Mouse (Mus musculus): ENCODE results near the gene Zscan18. TPM values are rescaled to one million over a fixed set of nuclear protein-coding genes. Genes with fewer than 3 reads are reported as not detected.

The Zscan18 gene
- 5.6 and 6.6 TPM in 2 replicates for polyA plus RNA-seq (2014; fragmentation: Nextera tagmentation; extraction: Ambion mirVana)

GRCm38 (mm10) chr7:12802866-12803726 lies at the start of gene Zscan18:
Zscan18 (minus strand) TSS chr7:12803635.
- Histone ChIP-seq H3K27me3 (ENCODE audit: control insufficient read depth, insufficient read depth, low read length) (no peaks in the 10 kb centered on the region), H3K4me1 (ENCODE audit: control insufficient read depth in 2 of 2, insufficient read depth in 2 of 2, low read length in 2 of 2) (peaks cover 4 to 11% of the 10 kb centered on the region in 2 experiments; a peak in 2 of 4 replicates), H3K9me3 (ENCODE audit: control insufficient read depth, low read length) (peaks cover 3% of the 10 kb centered on the region), H3K4me3 (ENCODE audit: control insufficient read depth in 1 of 2, insufficient read depth in 1 of 2, low read depth in 1 of 2, low read length in 2 of 2) (peak within 1 kb of the TSS; percentile 52 to 71), H3K36me3 (ENCODE audit: control insufficient read depth, insufficient read depth, low read length) (peaks cover 23% of the 10 kb centered on the region), H3K9ac (ENCODE audit: low read length) (peak within 1 kb of the TSS; percentile 82), H3K27ac (replicated peaks in 1 of 2; ENCODE audit: control insufficient read depth in 1 of 2, insufficient read depth in 1 of 2, low read depth in 2 of 2, low read length in 2 of 2) (peak within 1 kb of the TSS; percentile 65 to 71), H3K4me2 (ENCODE audit: low read length) (peak within 1 kb of the TSS; percentile 70)
- WGBS = 8% methylated on average over 31 of the region's 31 CpGs
- peak; percentile 79 for ATAC-seq (ENCODE audit: insufficient number of reproducible peaks, insufficient read depth, low FRiP score, low read depth)

GRCm38 (mm10) chr7:12835779-12836178 lies 32.3 kb upstream of the Zscan18 start:
- WGBS = 92% methylated on average over 4 of the region's 4 CpGs
- peaks cover 42% of the 10 kb centered on the region for H3K9me3 ChIP-seq (ENCODE audit: control insufficient read depth, low read length)
- H3K27ac ChIP-seq (replicated peaks in 1 of 2; ENCODE audit: control insufficient read depth in 1 of 2, insufficient read depth in 1 of 2, low read depth in 2 of 2, low read length in 2 of 2) = no peak overlapping the region
- no peak for ATAC-seq (ENCODE audit: insufficient number of reproducible peaks, insufficient read depth, low FRiP score, low read depth)
- peak overlapping the region; percentile 68 for H3K4me2 ChIP-seq (ENCODE audit: low read length)
- peak overlapping the region; percentile 50 to 70; a peak in 3 of 4 replicates for H3K4me3 ChIP-seq (ENCODE audit: control insufficient read depth in 1 of 2, insufficient read depth in 1 of 2, low read depth in 1 of 2, low read length in 2 of 2)
- peaks cover 47% of the 10 kb centered on the region for H3K36me3 ChIP-seq (ENCODE audit: control insufficient read depth, insufficient read depth, low read length)
- no peak overlapping the region for H3K9ac ChIP-seq (ENCODE audit: low read length)
- H3K4me1 ChIP-seq (ENCODE audit: control insufficient read depth in 2 of 2, insufficient read depth in 2 of 2, low read length in 2 of 2) = 0 out of 4 replicates have a peak, but pooled peaks cover 0 to 2% of the 10 kb centered on the region in 2 experiments
- H3K27me3 ChIP-seq (ENCODE audit: control insufficient read depth, insufficient read depth, low read length) = no peaks in the 10 kb centered on the region

GRCm38 (mm10) chr7:12835193-12835671 lies 31.8 kb upstream of the Zscan18 start:
- Histone ChIP-seq H3K27me3 (ENCODE audit: control insufficient read depth, insufficient read depth, low read length) (no peaks in the 10 kb centered on the region), H3K36me3 (ENCODE audit: control insufficient read depth, insufficient read depth, low read length) (peaks cover 42% of the 10 kb centered on the region), H3K4me1 (ENCODE audit: control insufficient read depth in 2 of 2, insufficient read depth in 2 of 2, low read length in 2 of 2) (0 out of 4 replicates have a peak, but pooled peaks cover 0 to 2% of the 10 kb centered on the region in 2 experiments), H3K4me3 (ENCODE audit: control insufficient read depth in 1 of 2, insufficient read depth in 1 of 2, low read depth in 1 of 2, low read length in 2 of 2) (peak overlapping the region; percentile 50 to 70), H3K4me2 (ENCODE audit: low read length) (peak overlapping the region; percentile 68), H3K9me3 (ENCODE audit: control insufficient read depth, low read length) (peaks cover 37% of the 10 kb centered on the region), H3K9ac (ENCODE audit: low read length) (peak overlapping the region; percentile 67), H3K27ac (replicated peaks in 1 of 2; ENCODE audit: control insufficient read depth in 1 of 2, insufficient read depth in 1 of 2, low read depth in 2 of 2, low read length in 2 of 2) (peak overlapping the region; percentile 18 to 74; a peak in 3 of 4 replicates)
- WGBS = 40% methylated on average over 13 of the region's 13 CpGs
- ATAC-seq (ENCODE audit: insufficient number of reproducible peaks, insufficient read depth, low FRiP score, low read depth) = no peak

GRCm38 (mm10) chr7:12834162-12835120 lies 31.0 kb upstream of the Zscan18 start, which contains the start of gene Zfp110:
Zfp110 (plus strand) TSS chr7:12834761.
- H3K27me3 ChIP-seq (ENCODE audit: control insufficient read depth, insufficient read depth, low read length) = no peaks in the 10 kb centered on the region
- peak within 1 kb of the TSS; percentile 63 to 74 for H3K27ac ChIP-seq (replicated peaks in 1 of 2; ENCODE audit: control insufficient read depth in 1 of 2, insufficient read depth in 1 of 2, low read depth in 2 of 2, low read length in 2 of 2)
- H3K4me3 ChIP-seq (ENCODE audit: control insufficient read depth in 1 of 2, insufficient read depth in 1 of 2, low read depth in 1 of 2, low read length in 2 of 2) = peak within 1 kb of the TSS; percentile 50 to 70
- H3K36me3 ChIP-seq (ENCODE audit: control insufficient read depth, insufficient read depth, low read length) = peaks cover 35% of the 10 kb centered on the region
- peaks cover 31% of the 10 kb centered on the region for H3K9me3 ChIP-seq (ENCODE audit: control insufficient read depth, low read length)
- peak within 1 kb of the TSS; percentile 67 for H3K9ac ChIP-seq (ENCODE audit: low read length)
- 0 out of 4 replicates have a peak, but pooled peaks cover 0 to 2% of the 10 kb centered on the region in 2 experiments for H3K4me1 ChIP-seq (ENCODE audit: control insufficient read depth in 2 of 2, insufficient read depth in 2 of 2, low read length in 2 of 2)
- peak; percentile 95 for ATAC-seq (ENCODE audit: insufficient number of reproducible peaks, insufficient read depth, low FRiP score, low read depth)
- 4% methylated on average over 47 of the region's 47 CpGs for WGBS
- H3K4me2 ChIP-seq (ENCODE audit: low read length) = peak within 1 kb of the TSS; percentile 68

GRCm38 (mm10) chr7:12818521-12819295 lies 15.3 kb upstream of the Zscan18 start, which contains the start of gene Zfp329:
Zfp329 (minus strand) TSS chr7:12818858.
- H3K9ac ChIP-seq (ENCODE audit: low read length) = peak within 1 kb of the TSS; percentile 94

GRCm38 (mm10) chr7:12815566-12815965 lies 12.1 kb upstream of the Zscan18 start:
- H3K36me3 ChIP-seq (ENCODE audit: control insufficient read depth, insufficient read depth, low read length) = peaks cover 31% of the 10 kb centered on the region
- peaks cover 32% of the 10 kb centered on the region for H3K9me3 ChIP-seq (ENCODE audit: control insufficient read depth, low read length)
- no peak overlapping the region for H3K27ac ChIP-seq (replicated peaks in 1 of 2; ENCODE audit: control insufficient read depth in 1 of 2, insufficient read depth in 1 of 2, low read depth in 2 of 2, low read length in 2 of 2)
- no peak overlapping the region for H3K4me2 ChIP-seq (ENCODE audit: low read length)
- ATAC-seq (ENCODE audit: insufficient number of reproducible peaks, insufficient read depth, low FRiP score, low read depth) = no peak
- no peaks in the 10 kb centered on the region for H3K27me3 ChIP-seq (ENCODE audit: control insufficient read depth, insufficient read depth, low read length)
- no peak overlapping the region for H3K4me3 ChIP-seq (ENCODE audit: control insufficient read depth in 1 of 2, insufficient read depth in 1 of 2, low read depth in 1 of 2, low read length in 2 of 2)
- H3K4me1 ChIP-seq (ENCODE audit: control insufficient read depth in 2 of 2, insufficient read depth in 2 of 2, low read length in 2 of 2) = peaks cover 0 to 9% of the 10 kb centered on the region in 2 experiments; a peak in 1 of 4 replicates
- H3K9ac ChIP-seq (ENCODE audit: low read length) = no peak overlapping the region
- 97% methylated on average over 8 of the region's 8 CpGs for WGBS

More at GRCm38 (mm10) chr7:12818521-12819295, 15.3 kb upstream of the Zscan18 start, which contains the start of gene Zfp329:
- peaks cover 14% of the 10 kb centered on the region for H3K36me3 ChIP-seq (ENCODE audit: control insufficient read depth, insufficient read depth, low read length)
- peak; percentile 95 for ATAC-seq (ENCODE audit: insufficient number of reproducible peaks, insufficient read depth, low FRiP score, low read depth)
- H3K27me3 ChIP-seq (ENCODE audit: control insufficient read depth, insufficient read depth, low read length) = no peaks in the 10 kb centered on the region
- peaks cover 0 to 9% of the 10 kb centered on the region in 2 experiments; a peak in 1 of 4 replicates for H3K4me1 ChIP-seq (ENCODE audit: control insufficient read depth in 2 of 2, insufficient read depth in 2 of 2, low read length in 2 of 2)
- H3K4me2 ChIP-seq (ENCODE audit: low read length) = peak within 1 kb of the TSS; percentile 67
- WGBS = under 1% methylated on average over 40 of the region's 40 CpGs
- H3K9me3 ChIP-seq (ENCODE audit: control insufficient read depth, low read length) = peaks cover 22% of the 10 kb centered on the region
- H3K4me3 ChIP-seq (ENCODE audit: control insufficient read depth in 1 of 2, insufficient read depth in 1 of 2, low read depth in 1 of 2, low read length in 2 of 2) = peak within 1 kb of the TSS; percentile 88
- H3K27ac ChIP-seq (replicated peaks in 1 of 2; ENCODE audit: control insufficient read depth in 1 of 2, insufficient read depth in 1 of 2, low read depth in 2 of 2, low read length in 2 of 2) = peak within 1 kb of the TSS in 1 of 2 experiments; percentile 68; a peak in 3 of 4 replicates
